Mouse (Mus musculus): ENCODE data around the gene Gm30083.

DNA sequence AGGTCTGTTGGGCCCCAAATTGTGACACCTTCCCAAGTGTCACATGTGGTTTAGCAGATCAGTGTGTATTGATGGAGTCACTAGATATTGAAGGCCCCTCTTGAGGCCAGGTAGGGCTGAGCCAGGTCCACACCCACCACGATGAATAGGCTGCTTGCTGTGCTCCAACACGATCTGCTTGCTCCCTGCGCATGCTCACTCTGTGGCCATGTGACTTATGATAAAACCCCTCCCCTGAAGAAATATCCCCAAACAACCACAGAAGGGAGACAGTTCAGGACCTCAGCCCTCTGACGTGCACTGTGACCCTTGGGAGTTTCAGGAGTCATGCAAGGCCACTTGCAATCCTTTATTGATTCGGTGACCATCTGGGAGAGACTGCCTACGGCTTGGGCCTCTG is 68.9 kb downstream of the Gm30083 start:
- no peak for TF ChIP-seq CTCF (conservative IDR thresholded peaks at IDR 0.05; ENCODE audit: insufficient read depth, insufficient read length, low read depth, low read length)
- TF ChIP-seq POLR2A (IDR thresholded peaks at IDR 0.05; ENCODE audit: low read depth, low read length), result no peak

Measured in kidney, adult 2 months (tissue).